Mouse (Mus musculus) brain, embryonic 14.5 days (tissue): ENCODE data around the gene Mrpl51.

Experiments
- CTCF ChIP-seq: fragments of 200-500 bp; IDR thresholded peaks from 2 replicates; pipeline ENCODE4 v1.5.1; 2012; ENCODE audit warnings: inconsistent platforms, mild to moderate bottlenecking, moderate library complexity, borderline replicate concordance; ENCODE audit not compliant: insufficient read depth, insufficient read length; ENCODE audit errors: extremely low read depth
- POLR2A ChIP-seq: fragments of 200-500 bp; IDR thresholded peaks from 2 replicates; pipeline ENCODE4 v1.6.1; 2012; ENCODE audit warnings: mild to moderate bottlenecking, inconsistent platforms, borderline replicate concordance; ENCODE audit not compliant: poor library complexity, insufficient read depth, insufficient read length, severe bottlenecking; ENCODE audit errors: extremely low read depth

- no peak for TF ChIP-seq CTCF
- TF ChIP-seq POLR2A, result no peak
These were observed 35.1 kb upstream of the Mrpl51 start for GRCm38 (mm10) chr6:125156491-125156890.
